Mouse (Mus musculus): ENCODE data around the gene Gstm6. TPM values are rescaled to one million over a fixed set of nuclear protein-coding genes. Genes with fewer than 3 reads are reported as not detected.

Gene Gstm6
- polyA plus RNA-seq, 1 experiment from 2014 or later, result 10.9 TPM

DNA sequence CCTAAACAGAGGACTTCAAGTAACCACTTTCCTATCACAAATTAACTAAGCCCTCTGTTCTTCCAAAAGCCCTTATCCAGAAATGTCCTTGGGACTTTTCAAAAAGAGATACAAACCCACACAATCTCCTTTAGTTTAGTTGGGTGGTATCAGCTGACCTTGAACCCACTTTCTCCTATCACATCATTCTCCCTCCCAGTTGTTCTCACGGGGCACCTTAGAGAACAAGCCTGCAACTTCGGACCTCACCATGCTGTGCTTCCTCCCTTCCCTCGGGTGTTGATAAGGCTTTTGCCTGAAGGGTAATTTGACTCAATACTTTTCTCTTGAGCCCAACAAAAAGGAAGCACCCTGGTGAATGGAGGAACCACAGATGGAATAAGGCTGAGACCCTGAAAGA lies 7.7 kb downstream of the Gstm6 start:
- WGBS, result 71% methylated on average over 3 of the region's 3 CpGs
- 0 out of 2 replicates have a peak, but pooled peaks cover 5% of the 10 kb centered on the region for H3K27me3 ChIP-seq (ENCODE audit: insufficient read depth, poor library complexity, severe bottlenecking)
- H3K4me1 ChIP-seq (replicated peaks), result peaks cover 22% of the 10 kb centered on the region
- H3K9me3 ChIP-seq, result no peaks in the 10 kb centered on the region
- DNase-seq (ENCODE audit: low spot score), result no peak
- H3K4me3 ChIP-seq, result no peak overlapping the region
- no peaks in the 10 kb centered on the region for H3K36me3 ChIP-seq
- no peak overlapping the region for H3K27ac ChIP-seq

DNA sequence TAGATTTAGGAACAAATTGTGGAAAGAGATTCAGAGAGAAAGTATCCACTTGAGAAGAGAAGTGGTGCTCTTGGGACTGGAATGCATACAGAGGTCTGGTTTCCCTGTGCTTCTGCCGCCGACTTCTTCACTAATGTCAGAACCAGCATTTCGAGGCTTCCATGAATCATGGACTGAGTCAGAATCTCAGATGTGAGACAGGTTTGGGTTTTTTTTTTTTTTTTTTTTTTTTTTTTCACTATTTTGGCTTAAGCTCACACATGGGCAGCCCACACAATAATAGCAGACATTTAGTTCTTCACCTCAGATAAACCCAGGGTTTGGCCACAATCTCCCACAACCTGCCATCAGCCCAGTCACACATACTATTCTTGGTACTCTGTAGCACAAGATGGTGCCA lies 8.3 kb downstream of the Gstm6 start:
- peaks cover 22% of the 10 kb centered on the region for H3K4me1 ChIP-seq (replicated peaks)
- H3K27ac ChIP-seq, result no peak overlapping the region
- H3K27me3 ChIP-seq (ENCODE audit: insufficient read depth, poor library complexity, severe bottlenecking), result 0 out of 2 replicates have a peak, but pooled peaks cover 2% of the 10 kb centered on the region
- H3K36me3 ChIP-seq, result no peaks in the 10 kb centered on the region
- DNase-seq (ENCODE audit: low spot score), result no peak
- no peaks in the 10 kb centered on the region for H3K9me3 ChIP-seq
- no peak overlapping the region for H3K4me3 ChIP-seq
- 86% methylated on average over 3 of the region's 3 CpGs for WGBS

DNA sequence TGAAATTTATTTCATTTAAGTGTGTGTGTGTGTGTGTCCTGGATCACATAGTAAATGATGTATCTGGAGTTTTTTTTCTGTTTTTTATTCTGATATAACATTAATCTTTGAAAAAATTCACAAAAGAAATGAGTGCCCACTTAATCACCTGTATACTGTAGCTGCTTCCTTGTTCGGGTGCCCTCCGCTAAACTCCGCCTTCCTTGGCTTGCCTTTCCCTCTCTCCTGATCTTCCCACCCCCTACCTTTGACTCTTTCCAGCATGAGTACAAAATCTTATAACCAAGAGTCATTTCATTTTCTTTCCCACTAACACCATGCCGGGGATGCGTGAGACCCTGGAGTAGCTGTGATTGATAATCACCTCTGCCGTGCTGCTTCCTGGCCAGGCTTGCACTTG lies 11.4 kb downstream of the Gstm6 start:
- Histone ChIP-seq H3K4me1 (replicated peaks) (peaks cover 33% of the 10 kb centered on the region), H3K4me3 (no peak overlapping the region), H3K36me3 (no peaks in the 10 kb centered on the region), H3K9me3 (no peaks in the 10 kb centered on the region), H3K27me3 (ENCODE audit: insufficient read depth, poor library complexity, severe bottlenecking) (no peaks in the 10 kb centered on the region), H3K27ac (peak overlapping the region; percentile 23; the same call in 1 of the 2 replicates)
- 87% methylated on average over 6 of the region's 6 CpGs for WGBS
- DNase-seq (ENCODE audit: low spot score), result no peak

DNA sequence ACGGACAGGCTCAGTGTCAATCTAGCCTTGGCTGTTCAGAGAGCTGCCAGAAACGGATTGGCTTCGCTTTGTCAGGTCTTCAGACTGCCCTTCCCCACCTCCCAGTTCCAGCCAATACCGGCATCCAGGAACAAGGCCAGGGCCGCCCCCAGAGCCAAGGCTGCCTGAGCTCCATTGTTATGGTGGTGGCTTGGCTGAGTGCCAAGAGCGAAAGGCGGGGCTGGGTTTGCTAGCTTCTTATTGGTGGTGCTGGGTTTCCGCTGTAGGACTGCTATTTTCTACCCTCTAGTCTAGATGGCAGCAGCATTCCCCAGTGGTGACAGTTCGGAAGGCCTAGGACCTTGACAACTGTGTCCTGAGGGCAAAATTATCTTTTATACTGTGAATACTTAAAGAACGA lies 11.9 kb downstream of the Gstm6 start, which contains the start of gene Gstm7:
Gstm7 (minus strand) TSS at position 148 of the 400 bp plus-strand sequence.
- Histone ChIP-seq H3K4me1 (replicated peaks) (peaks cover 33% of the 10 kb centered on the region), H3K27me3 (ENCODE audit: insufficient read depth, poor library complexity, severe bottlenecking) (no peaks in the 10 kb centered on the region), H3K9me3 (no peaks in the 10 kb centered on the region), H3K27ac (peak within 1 kb of the TSS; percentile 90), H3K4me3 (peak within 1 kb of the TSS; percentile 51), H3K36me3 (no peaks in the 10 kb centered on the region)
- DNase-seq (ENCODE audit: low spot score), result peak; percentile 99
- WGBS, result 7% methylated on average over 10 of the region's 10 CpGs

DNA sequence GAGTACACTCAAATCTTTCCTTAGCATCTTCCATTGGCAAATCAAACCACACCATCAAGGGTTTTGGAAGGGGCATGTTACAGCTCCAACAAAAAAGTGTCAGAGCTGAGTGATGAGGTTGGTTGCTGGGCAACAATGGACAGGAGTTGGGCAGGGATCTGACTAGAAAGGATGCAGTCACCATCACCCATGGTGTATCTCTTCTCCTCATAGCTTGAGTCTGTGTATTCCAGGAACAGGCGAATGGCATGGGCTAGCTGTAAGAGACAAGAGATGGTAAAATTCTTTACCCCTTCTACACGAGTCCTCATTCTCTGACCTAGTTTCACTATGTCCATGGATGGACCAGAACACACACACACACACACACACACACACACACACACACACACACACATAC lies 12.4 kb downstream of the Gstm6 start:
- 79% methylated on average over 2 of the region's 2 CpGs for WGBS
- DNase-seq (ENCODE audit: low spot score), result peak; percentile 8

DNA sequence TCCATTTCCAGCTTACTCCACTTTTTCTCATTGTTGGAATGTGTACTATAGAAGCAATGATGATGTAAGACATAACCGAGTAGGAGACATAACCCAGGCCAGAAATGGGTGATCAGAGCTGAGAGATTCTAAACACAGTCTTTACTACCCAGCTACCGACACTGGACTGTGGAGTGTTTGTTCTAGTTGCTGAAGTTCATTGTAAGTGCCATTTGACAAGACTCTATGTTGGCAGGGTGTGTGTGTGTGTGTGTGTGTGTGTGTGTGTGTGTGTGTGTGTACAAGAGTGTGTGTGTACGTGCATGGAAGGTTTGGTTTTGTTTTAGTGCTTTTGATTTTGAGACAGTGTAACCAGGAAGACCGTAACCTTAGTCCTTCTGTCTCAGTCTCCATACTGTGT lies 13.8 kb downstream of the Gstm6 start:
- 84% methylated on average over 4 of the region's 4 CpGs for WGBS
- Histone ChIP-seq H3K4me3 (no peak overlapping the region), H3K27ac (no peak overlapping the region), H3K9me3 (no peaks in the 10 kb centered on the region), H3K27me3 (ENCODE audit: insufficient read depth, poor library complexity, severe bottlenecking) (no peaks in the 10 kb centered on the region), H3K4me1 (replicated peaks) (peaks cover 33% of the 10 kb centered on the region), H3K36me3 (no peaks in the 10 kb centered on the region)
- no peak for DNase-seq (ENCODE audit: low spot score)

More for the DNA sequence above, 12.4 kb downstream of the Gstm6 start:
- Histone ChIP-seq H3K4me3 (peak overlapping the region; percentile 51), H3K4me1 (replicated peaks) (peaks cover 33% of the 10 kb centered on the region), H3K9me3 (no peaks in the 10 kb centered on the region), H3K36me3 (no peaks in the 10 kb centered on the region), H3K27me3 (ENCODE audit: insufficient read depth, poor library complexity, severe bottlenecking) (no peaks in the 10 kb centered on the region), H3K27ac (peak overlapping the region; percentile 90)

DNA sequence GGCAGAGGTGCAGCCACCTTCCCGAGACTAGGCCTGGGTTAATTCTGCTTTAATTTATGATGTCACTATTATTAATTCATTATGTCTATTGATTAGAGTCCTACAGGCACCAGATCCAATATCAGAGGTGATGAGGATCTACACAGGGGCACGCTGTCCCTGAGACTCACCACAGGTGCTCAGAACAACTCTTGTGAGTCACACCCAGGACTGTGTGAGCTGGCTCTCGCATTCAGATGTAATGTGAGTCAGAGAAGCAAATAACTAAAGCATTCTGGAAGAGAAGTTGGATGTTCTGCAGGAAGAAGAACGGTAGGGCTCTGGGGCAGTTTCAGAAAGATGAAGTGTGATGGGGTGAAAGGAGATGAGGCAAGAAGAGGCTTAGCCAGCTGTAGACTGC lies 14.3 kb downstream of the Gstm6 start:
- no peak for DNase-seq (ENCODE audit: low spot score)
- no peaks in the 10 kb centered on the region for H3K36me3 ChIP-seq
- H3K4me1 ChIP-seq (replicated peaks), result peaks cover 33% of the 10 kb centered on the region
- WGBS, result 90% methylated on average over 4 of the region's 4 CpGs
- H3K27me3 ChIP-seq (ENCODE audit: insufficient read depth, poor library complexity, severe bottlenecking), result no peaks in the 10 kb centered on the region
- no peak overlapping the region for H3K27ac ChIP-seq
- H3K9me3 ChIP-seq, result no peaks in the 10 kb centered on the region
- H3K4me3 ChIP-seq, result no peak overlapping the region

DNA sequence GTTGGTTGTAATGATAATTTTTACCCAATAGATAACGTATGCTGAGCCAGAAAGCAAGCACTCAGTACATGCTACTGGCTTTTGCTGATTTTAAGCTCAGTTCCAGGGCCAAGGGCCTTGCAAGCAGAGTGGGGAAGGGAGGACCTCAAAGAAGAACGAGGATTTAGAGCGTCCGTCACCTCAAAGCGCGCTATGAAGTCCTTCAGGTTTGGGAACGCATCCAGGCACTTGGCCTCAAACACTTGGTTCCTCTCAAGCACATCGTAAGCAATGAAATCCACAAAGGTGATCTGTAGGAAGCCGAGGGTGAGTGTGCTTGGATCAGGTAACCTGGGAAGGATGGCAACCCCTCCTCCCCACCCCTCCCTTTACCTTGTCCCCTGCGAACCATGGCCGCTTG lies 14.9 kb downstream of the Gstm6 start:
- no peak overlapping the region for H3K27ac ChIP-seq
- H3K4me1 ChIP-seq (replicated peaks), result peaks cover 33% of the 10 kb centered on the region
- DNase-seq (ENCODE audit: low spot score), result no peak
- no peaks in the 10 kb centered on the region for H3K36me3 ChIP-seq
- H3K4me3 ChIP-seq, result no peak overlapping the region
- no peaks in the 10 kb centered on the region for H3K9me3 ChIP-seq
- no peaks in the 10 kb centered on the region for H3K27me3 ChIP-seq (ENCODE audit: insufficient read depth, poor library complexity, severe bottlenecking)
- WGBS, result 87% methylated on average over 11 of the region's 11 CpGs

DNA sequence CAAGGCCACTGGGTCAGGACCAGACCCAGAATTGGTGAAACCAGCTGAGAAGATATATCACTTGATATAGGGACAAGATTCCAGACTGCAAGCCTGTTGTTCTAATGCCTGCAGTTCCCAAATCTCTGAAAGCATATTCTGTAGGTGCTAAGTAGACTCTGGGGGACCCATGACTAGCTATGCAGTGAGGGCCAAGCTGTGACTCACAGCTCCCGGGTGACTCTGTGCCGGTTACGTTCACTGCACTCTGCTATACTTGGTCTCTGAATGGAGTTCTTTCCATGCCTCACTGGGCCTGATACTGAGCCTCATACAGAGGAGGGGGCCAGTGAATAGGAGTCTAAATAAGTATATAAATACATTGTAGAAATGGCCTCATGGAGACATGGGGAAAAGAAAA lies 15.7 kb downstream of the Gstm6 start:
- H3K9me3 ChIP-seq, result no peaks in the 10 kb centered on the region
- H3K4me1 ChIP-seq (replicated peaks), result peaks cover 33% of the 10 kb centered on the region
- no peak overlapping the region for H3K27ac ChIP-seq
- WGBS, result 72% methylated on average over 3 of the region's 3 CpGs
- no peak overlapping the region for H3K4me3 ChIP-seq
- no peak for DNase-seq (ENCODE audit: low spot score)
- H3K36me3 ChIP-seq, result no peaks in the 10 kb centered on the region
- H3K27me3 ChIP-seq (ENCODE audit: insufficient read depth, poor library complexity, severe bottlenecking), result no peaks in the 10 kb centered on the region

DNA sequence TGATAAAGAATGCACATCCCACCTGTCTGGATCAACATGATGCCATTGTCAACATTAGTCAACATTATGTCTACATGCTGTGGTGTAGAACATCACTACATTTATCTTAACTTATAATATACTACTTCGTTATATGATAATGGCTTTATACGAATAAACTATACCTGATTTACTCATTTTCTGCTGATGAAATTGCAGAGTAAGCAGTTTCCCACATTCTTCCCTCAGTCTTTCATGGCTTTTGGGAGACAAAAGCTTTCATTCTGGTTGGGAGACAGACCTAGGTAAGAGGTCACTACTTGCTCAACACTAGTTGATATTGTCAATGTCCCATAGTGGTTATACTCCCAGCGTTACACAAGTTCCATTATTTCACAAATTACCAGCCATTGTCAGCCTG lies 18.2 kb downstream of the Gstm6 start:
- WGBS, result 92% methylated on average over 3 of the region's 3 CpGs
- Histone ChIP-seq H3K36me3 (no peaks in the 10 kb centered on the region), H3K9me3 (no peaks in the 10 kb centered on the region), H3K4me3 (no peak overlapping the region), H3K27me3 (ENCODE audit: insufficient read depth, poor library complexity, severe bottlenecking) (no peaks in the 10 kb centered on the region), H3K4me1 (replicated peaks) (peaks cover 14% of the 10 kb centered on the region; the same call in 1 of the 2 replicates), H3K27ac (no peak overlapping the region)
- no peak for DNase-seq (ENCODE audit: low spot score)

DNA sequence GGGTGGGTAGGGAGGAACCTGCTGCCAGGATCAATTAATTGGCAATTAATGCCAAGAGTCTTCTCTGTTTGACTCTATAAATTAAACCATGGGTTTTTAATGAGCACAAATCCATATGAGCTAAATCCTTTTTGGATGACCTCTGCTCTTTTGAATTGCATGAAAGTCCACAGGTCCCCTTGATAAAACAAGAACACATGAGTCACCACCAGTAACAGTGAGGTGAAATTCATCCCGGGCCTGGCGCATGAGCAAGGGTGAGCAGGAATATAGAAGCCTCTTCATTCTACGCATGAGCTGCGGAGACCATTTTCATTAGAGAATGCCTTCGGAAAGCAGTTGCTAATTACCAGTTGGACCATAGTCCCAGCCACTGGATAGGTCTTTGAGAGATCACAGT lies 23.2 kb downstream of the Gstm6 start:
- Histone ChIP-seq H3K36me3 (no peaks in the 10 kb centered on the region), H3K27me3 (ENCODE audit: insufficient read depth, poor library complexity, severe bottlenecking) (no peaks in the 10 kb centered on the region), H3K27ac (no peak overlapping the region), H3K9me3 (no peaks in the 10 kb centered on the region), H3K4me3 (no peak overlapping the region), H3K4me1 (replicated peaks) (no peaks in the 10 kb centered on the region)
- 94% methylated on average over 5 of the region's 5 CpGs for WGBS
- DNase-seq (ENCODE audit: low spot score), result no peak

DNA sequence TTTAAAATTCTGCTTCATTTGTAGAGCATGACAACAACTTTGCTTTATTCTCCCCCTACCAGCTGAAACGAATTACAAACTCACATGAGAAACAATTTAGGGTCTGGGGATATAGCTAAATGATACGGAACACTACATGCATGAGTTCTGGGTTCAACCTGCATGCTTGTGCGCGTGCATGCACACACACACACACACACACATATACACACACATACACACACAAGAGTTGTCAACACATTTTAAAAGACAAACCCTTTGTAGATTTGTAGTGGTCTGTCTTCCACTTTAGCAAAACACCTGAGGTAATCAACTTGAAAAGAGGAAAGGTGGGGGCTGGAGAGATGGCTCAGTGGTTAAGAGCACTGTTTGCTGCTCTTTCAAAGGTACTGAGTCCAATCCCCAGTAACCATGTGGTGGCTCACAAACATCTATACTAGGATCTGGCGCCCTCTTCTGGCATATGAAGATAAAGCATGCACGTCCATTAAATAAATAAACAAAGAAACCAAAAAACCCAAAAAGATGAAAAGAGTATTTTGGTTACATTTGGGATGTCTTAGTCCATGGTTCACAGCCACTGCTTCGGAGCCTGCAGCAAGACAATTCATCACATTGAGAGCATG lies 25.7 kb downstream of the Gstm6 start:
- peak; percentile 42 for DNase-seq (ENCODE audit: low spot score)
- Histone ChIP-seq H3K4me3 (no peak overlapping the region), H3K36me3 (no peaks in the 10 kb centered on the region), H3K27ac (no peak overlapping the region), H3K27me3 (ENCODE audit: insufficient read depth, poor library complexity, severe bottlenecking) (no peaks in the 10 kb centered on the region), H3K9me3 (no peaks in the 10 kb centered on the region), H3K4me1 (replicated peaks) (no peaks in the 10 kb centered on the region)
- 57% methylated on average over 7 of the region's 7 CpGs for WGBS

DNA sequence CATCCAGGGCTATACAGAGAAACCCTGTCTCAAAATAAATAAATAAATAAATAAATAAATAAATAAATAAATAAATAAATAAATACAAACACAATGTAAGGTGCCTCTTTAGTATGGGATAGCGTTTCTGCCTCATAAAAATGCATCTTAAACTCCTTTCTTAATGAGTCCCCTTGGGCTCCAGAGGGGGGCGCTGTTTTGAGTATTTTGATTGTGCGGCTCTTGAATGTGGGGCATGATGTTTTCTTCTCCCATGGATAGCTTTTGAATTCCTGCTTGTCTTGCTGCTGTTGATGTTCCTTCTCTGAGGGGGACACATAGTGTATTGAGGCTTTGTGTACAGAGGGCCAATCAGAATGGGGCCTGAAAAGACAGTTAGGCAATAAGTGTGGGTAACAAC lies 26.5 kb downstream of the Gstm6 start:
- H3K4me3 ChIP-seq, result no peak overlapping the region

DNA sequence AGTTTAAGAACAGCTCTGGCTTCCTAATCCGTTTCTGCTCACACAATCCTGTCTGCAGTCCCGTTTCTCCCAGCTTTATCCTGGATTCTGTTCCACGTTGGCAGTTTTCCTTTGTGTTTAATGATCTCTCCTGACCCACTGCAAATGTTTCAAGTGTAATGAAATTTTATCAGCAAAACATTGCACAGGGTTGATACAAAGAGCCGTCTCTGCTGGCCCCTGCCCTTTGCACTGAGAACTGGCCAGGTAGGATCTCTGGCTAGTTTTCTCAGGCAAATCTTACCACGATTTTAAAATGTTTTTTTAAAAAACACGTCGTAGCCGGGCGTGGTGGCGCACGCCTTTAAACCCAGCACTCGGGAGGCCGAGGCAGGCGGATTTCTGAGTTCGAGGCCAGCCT lies 26.9 kb downstream of the Gstm6 start:
- DNase-seq (ENCODE audit: low spot score), result no peak
- Histone ChIP-seq H3K4me1 (replicated peaks) (no peaks in the 10 kb centered on the region), H3K27ac (no peak overlapping the region), H3K4me3 (no peak overlapping the region), H3K27me3 (ENCODE audit: insufficient read depth, poor library complexity, severe bottlenecking) (no peaks in the 10 kb centered on the region), H3K9me3 (no peaks in the 10 kb centered on the region), H3K36me3 (no peaks in the 10 kb centered on the region)
- 86% methylated on average over 15 of the region's 15 CpGs for WGBS

More for the DNA sequence above, 26.5 kb downstream of the Gstm6 start:
- H3K27ac ChIP-seq, result no peak overlapping the region
- DNase-seq (ENCODE audit: low spot score), result no peak
- H3K36me3 ChIP-seq, result no peaks in the 10 kb centered on the region
- no peaks in the 10 kb centered on the region for H3K4me1 ChIP-seq (replicated peaks)
- WGBS, result 83% methylated on average over 3 of the region's 3 CpGs
- no peaks in the 10 kb centered on the region for H3K27me3 ChIP-seq (ENCODE audit: insufficient read depth, poor library complexity, severe bottlenecking)
- no peaks in the 10 kb centered on the region for H3K9me3 ChIP-seq
